Mouse (Mus musculus): Measurements from ENCODE around the gene Ppl. TPM values are rescaled to one million over a fixed set of nuclear protein-coding genes. Genes with fewer than 3 reads are reported as not detected.

Ppl gene
- polyA plus RNA-seq, 1 experiment from 2014 or later, result 1.9 TPM

- Histone ChIP-seq H3K27me3 (ENCODE audit: control insufficient read depth, insufficient read depth, low read length) (peaks cover 8% of the 10 kb centered on the region; the same call in 1 of the 2 replicates), H3K4me3 (ENCODE audit: low read length) (no peak overlapping the region), H3K9ac (ENCODE audit: low read length) (no peak overlapping the region), H3K27ac (ENCODE audit: low read length) (no peak overlapping the region), H3K9me3 (replicated peaks; ENCODE audit: control insufficient read depth, low read length) (no peaks in the 10 kb centered on the region), H3K4me2 (ENCODE audit: low read depth, low read length) (no peak overlapping the region), H3K36me3 (ENCODE audit: control insufficient read depth, insufficient read depth) (no peaks in the 10 kb centered on the region), H3K4me1 (ENCODE audit: control insufficient read depth, insufficient read depth, low read length) (no peaks in the 10 kb centered on the region)
- no peak for ATAC-seq (replicated peaks; ENCODE audit: extremely low read depth, insufficient read depth, low FRiP score)
- 58% methylated on average over 6 of the region's 6 CpGs for WGBS
Measured at GRCm38 (mm10) chr16:5153299-5154026, 21.2 kb upstream of the Ppl start.

GRCm38 (mm10) chr16:5150544-5150943, 18.3 kb upstream of the Ppl start:
- H3K9ac ChIP-seq (ENCODE audit: low read length), result no peak overlapping the region
- no peak overlapping the region for H3K4me3 ChIP-seq (ENCODE audit: low read length)
- ATAC-seq (replicated peaks; ENCODE audit: extremely low read depth, insufficient read depth, low FRiP score), result no peak
- H3K4me2 ChIP-seq (ENCODE audit: low read depth, low read length), result no peak overlapping the region
- no peaks in the 10 kb centered on the region for H3K9me3 ChIP-seq (replicated peaks; ENCODE audit: control insufficient read depth, low read length)
- whole genome bisulfite sequencing, result 74% methylated on average over 10 of the region's 10 CpGs
- peaks cover 9% of the 10 kb centered on the region for H3K4me1 ChIP-seq (ENCODE audit: control insufficient read depth, insufficient read depth, low read length)
- H3K36me3 ChIP-seq (ENCODE audit: control insufficient read depth, insufficient read depth), result no peaks in the 10 kb centered on the region
- H3K27me3 ChIP-seq (ENCODE audit: control insufficient read depth, insufficient read depth, low read length), result peaks cover 8% of the 10 kb centered on the region
- no peak overlapping the region for H3K27ac ChIP-seq (ENCODE audit: low read length)

- Histone ChIP-seq H3K27ac (ENCODE audit: low read length) (no peak within 1 kb of the TSS), H3K4me1 (ENCODE audit: control insufficient read depth, insufficient read depth, low read length) (peaks cover 9% of the 10 kb centered on the region), H3K36me3 (ENCODE audit: control insufficient read depth, insufficient read depth) (no peaks in the 10 kb centered on the region), H3K4me3 (ENCODE audit: low read length) (peak within 1 kb of the TSS; percentile 48), H3K9ac (ENCODE audit: low read length) (no peak within 1 kb of the TSS), H3K27me3 (ENCODE audit: control insufficient read depth, insufficient read depth, low read length) (peaks cover 8% of the 10 kb centered on the region), H3K4me2 (ENCODE audit: low read depth, low read length) (peak within 1 kb of the TSS; percentile 75), H3K9me3 (replicated peaks; ENCODE audit: control insufficient read depth, low read length) (no peaks in the 10 kb centered on the region)
- ATAC-seq (replicated peaks; ENCODE audit: extremely low read depth, insufficient read depth, low FRiP score), result peak; percentile 11; the same call in 1 of the 2 replicates
- WGBS, result 16% methylated on average over 13 of the region's 13 CpGs
Measured at GRCm38 (mm10) chr16:5147037-5147385, 14.8 kb upstream of the Ppl start, which contains the start of gene Sec14l5. Gene Sec14l5 (plus strand): TSS chr16:5147109.

- H3K4me1 ChIP-seq (ENCODE audit: control insufficient read depth, insufficient read depth, low read length), result peaks cover 9% of the 10 kb centered on the region
- H3K36me3 ChIP-seq (ENCODE audit: control insufficient read depth, insufficient read depth), result no peaks in the 10 kb centered on the region
- H3K27ac ChIP-seq (ENCODE audit: low read length), result no peak overlapping the region
- peaks cover 8% of the 10 kb centered on the region for H3K27me3 ChIP-seq (ENCODE audit: control insufficient read depth, insufficient read depth, low read length)
- H3K4me3 ChIP-seq (ENCODE audit: low read length), result peak overlapping the region; percentile 48
- peak; percentile 89 for ATAC-seq (replicated peaks; ENCODE audit: extremely low read depth, insufficient read depth, low FRiP score)
- H3K9me3 ChIP-seq (replicated peaks; ENCODE audit: control insufficient read depth, low read length), result no peaks in the 10 kb centered on the region
- WGBS, result 2% methylated on average over 26 of the region's 26 CpGs
- peak overlapping the region; percentile 75 for H3K4me2 ChIP-seq (ENCODE audit: low read depth, low read length)
- H3K9ac ChIP-seq (ENCODE audit: low read length), result no peak overlapping the region
Measured at GRCm38 (mm10) chr16:5146367-5147036, 14.3 kb upstream of the Ppl start.

- Histone ChIP-seq H3K4me1 (ENCODE audit: control insufficient read depth, insufficient read depth, low read length) (peaks cover 9% of the 10 kb centered on the region), H3K4me2 (ENCODE audit: low read depth, low read length) (0 out of 2 replicates have a peak overlapping the region, but pooled peaks have one; percentile 22), H3K9me3 (replicated peaks; ENCODE audit: control insufficient read depth, low read length) (no peaks in the 10 kb centered on the region), H3K27me3 (ENCODE audit: control insufficient read depth, insufficient read depth, low read length) (peaks cover 7% of the 10 kb centered on the region), H3K4me3 (ENCODE audit: low read length) (no peak overlapping the region), H3K9ac (ENCODE audit: low read length) (no peak overlapping the region), H3K27ac (ENCODE audit: low read length) (no peak overlapping the region), H3K36me3 (ENCODE audit: control insufficient read depth, insufficient read depth) (no peaks in the 10 kb centered on the region)
- ATAC-seq (replicated peaks; ENCODE audit: extremely low read depth, insufficient read depth, low FRiP score), result no peak; the same call in 1 of the 2 replicates
- WGBS, result under 1% methylated on average over 7 of the region's 7 CpGs
Measured at GRCm38 (mm10) chr16:5145570-5145969, 13.3 kb upstream of the Ppl start.

GRCm38 (mm10) chr16:5139741-5140140, 7.5 kb upstream of the Ppl start:
- WGBS, result 40% methylated on average over 4 of the region's 4 CpGs
- Histone ChIP-seq H3K9ac (ENCODE audit: low read length) (no peak overlapping the region), H3K4me2 (ENCODE audit: low read depth, low read length) (no peak overlapping the region), H3K27me3 (ENCODE audit: control insufficient read depth, insufficient read depth, low read length) (no peaks in the 10 kb centered on the region), H3K4me3 (ENCODE audit: low read length) (no peak overlapping the region), H3K4me1 (ENCODE audit: control insufficient read depth, insufficient read depth, low read length) (peaks cover 28% of the 10 kb centered on the region), H3K36me3 (ENCODE audit: control insufficient read depth, insufficient read depth) (no peaks in the 10 kb centered on the region), H3K27ac (ENCODE audit: low read length) (no peak overlapping the region), H3K9me3 (replicated peaks; ENCODE audit: control insufficient read depth, low read length) (no peaks in the 10 kb centered on the region)
- no peak for ATAC-seq (replicated peaks; ENCODE audit: extremely low read depth, insufficient read depth, low FRiP score)

GRCm38 (mm10) chr16:5137006-5137540, 4.9 kb upstream of the Ppl start:
- Histone ChIP-seq H3K27ac (ENCODE audit: low read length) (peak overlapping the region; percentile 21), H3K9me3 (replicated peaks; ENCODE audit: control insufficient read depth, low read length) (no peaks in the 10 kb centered on the region), H3K4me1 (ENCODE audit: control insufficient read depth, insufficient read depth, low read length) (peaks cover 38% of the 10 kb centered on the region), H3K4me3 (ENCODE audit: low read length) (no peak overlapping the region), H3K27me3 (ENCODE audit: control insufficient read depth, insufficient read depth, low read length) (peaks cover 10% of the 10 kb centered on the region), H3K36me3 (ENCODE audit: control insufficient read depth, insufficient read depth) (no peaks in the 10 kb centered on the region), H3K4me2 (ENCODE audit: low read depth, low read length) (no peak overlapping the region), H3K9ac (ENCODE audit: low read length) (no peak overlapping the region)
- ATAC-seq (replicated peaks; ENCODE audit: extremely low read depth, insufficient read depth, low FRiP score), result no peak
- WGBS, result 69% methylated on average over 12 of the region's 12 CpGs

- 23% methylated on average over 4 of the region's 4 CpGs for WGBS
- no peak overlapping the region for H3K4me2 ChIP-seq (ENCODE audit: low read depth, low read length)
- no peaks in the 10 kb centered on the region for H3K9me3 ChIP-seq (replicated peaks; ENCODE audit: control insufficient read depth, low read length)
- H3K27ac ChIP-seq (ENCODE audit: low read length), result peak overlapping the region; percentile 75
- peaks cover 14% of the 10 kb centered on the region for H3K27me3 ChIP-seq (ENCODE audit: control insufficient read depth, insufficient read depth, low read length)
- peak overlapping the region; percentile 12; the same call in 1 of the 2 replicates for H3K9ac ChIP-seq (ENCODE audit: low read length)
- H3K36me3 ChIP-seq (ENCODE audit: control insufficient read depth, insufficient read depth), result no peaks in the 10 kb centered on the region
- peaks cover 41% of the 10 kb centered on the region for H3K4me1 ChIP-seq (ENCODE audit: control insufficient read depth, insufficient read depth, low read length)
- peak; percentile 30 for ATAC-seq (replicated peaks; ENCODE audit: extremely low read depth, insufficient read depth, low FRiP score)
- H3K4me3 ChIP-seq (ENCODE audit: low read length), result no peak overlapping the region
Measured at GRCm38 (mm10) chr16:5136505-5136904, 4.3 kb upstream of the Ppl start.

Data from heart, embryonic 16.5 days (tissue).